Mouse (Mus musculus) ES-E14 (cell line): ENCODE measurements around the gene Slc5a10.

ENCODE experiments used
- CHD2 ChIP-seq: IDR thresholded peaks from 2 replicates; pipeline ENCODE4 v1.6.1; 2014; ENCODE audit warnings: mild to moderate bottlenecking, low read depth, low read length, inconsistent platforms
- HCFC1 ChIP-seq: IDR thresholded peaks from 2 replicates; pipeline ENCODE4 v1.6.1; 2012; ENCODE audit warnings: low read length, inconsistent platforms, borderline replicate concordance; ENCODE audit not compliant: insufficient read depth
- MAFK ChIP-seq: IDR thresholded peaks from 2 replicates; pipeline ENCODE4 v1.6.1; 2014; ENCODE audit warnings: mild to moderate bottlenecking, low read depth, low read length, inconsistent platforms; ENCODE audit not compliant: insufficient read depth
- ZC3H11A ChIP-seq: IDR thresholded peaks from 2 replicates; pipeline ENCODE4 v1.6.1; 2012; ENCODE audit warnings: low read depth, mild to moderate bottlenecking, inconsistent platforms, low read length, borderline replicate concordance
- ZNF384 ChIP-seq: IDR thresholded peaks from 2 replicates; pipeline ENCODE4 v1.6.1; 2012; ENCODE audit warnings: low read depth, low read length, inconsistent platforms

DNA sequence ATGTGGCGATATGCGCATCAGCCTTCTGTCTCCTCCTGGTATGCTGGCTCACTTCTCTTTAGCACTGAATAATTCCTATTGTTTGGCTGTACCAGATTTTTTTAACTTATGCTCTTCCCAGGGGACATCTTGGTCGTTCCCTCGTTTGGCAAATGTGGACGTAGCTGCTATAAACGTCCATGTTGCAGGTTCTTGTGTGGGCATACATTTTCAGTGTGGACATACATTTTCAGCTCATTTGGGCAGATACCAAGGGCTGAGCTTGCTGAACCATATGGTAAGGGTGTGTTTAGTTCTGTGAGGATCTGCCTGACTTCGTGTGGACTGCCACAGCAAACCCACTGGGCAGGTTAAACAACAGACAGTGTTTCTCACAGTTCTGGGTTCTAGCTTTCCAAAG is 95.5 kb downstream of the Slc5a10 start:
- no peak for TF ChIP-seq ZC3H11A
- TF ChIP-seq ZNF384 = no peak
- no peak for TF ChIP-seq HCFC1
- TF ChIP-seq MAFK = no peak
- TF ChIP-seq CHD2 = no peak
